Mouse (Mus musculus): ENCODE measurements around the gene Zfand2a. TPM values are rescaled to one million over a fixed set of nuclear protein-coding genes. Genes with fewer than 3 reads are reported as not detected.
A peak's percentile ranks its signal among the peaks of the same experiment; 100 is the strongest.

The Zfand2a gene
- polyA plus RNA-seq (2012; rRNA removed): 7.8 and 9.0 TPM in 2 replicates

DNA sequence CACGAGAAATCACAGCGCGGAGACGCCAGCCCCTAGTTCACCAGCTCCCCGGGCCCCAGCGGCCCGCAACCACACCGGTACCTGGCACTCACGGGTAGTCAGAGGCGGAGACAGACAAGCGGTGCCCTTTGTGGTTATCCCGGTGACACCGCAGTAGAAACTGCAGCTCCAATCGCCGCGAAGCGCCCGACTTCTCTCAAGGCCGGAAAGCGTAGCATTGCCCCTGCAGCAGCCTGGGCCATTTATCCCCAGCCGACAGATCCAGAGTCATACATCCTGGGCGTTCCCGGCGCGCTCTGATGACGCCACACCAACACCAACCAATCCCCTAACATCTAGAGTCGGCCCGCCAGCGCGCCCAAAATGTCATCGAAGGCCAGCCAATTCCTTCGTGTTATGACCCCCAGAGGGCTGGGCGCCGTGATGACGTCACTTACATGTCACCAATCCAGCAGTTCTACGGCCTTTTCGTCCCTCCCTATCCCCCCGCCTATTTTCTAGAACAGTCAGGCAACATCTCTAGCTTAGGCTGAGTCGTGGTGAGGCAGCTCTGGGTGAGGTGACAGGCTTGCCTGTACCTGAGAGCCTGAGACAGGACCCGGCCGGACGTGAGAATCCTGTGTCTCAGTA, at the start of gene Zfand2a:
Zfand2a (minus strand) TSS at position 365 of the 630 bp plus-strand sequence.
- Histone ChIP-seq H3K4me3 (ENCODE audit: control insufficient read depth, low read depth, low read length) (peak within 1 kb of the TSS; percentile 89), H3K27ac (ENCODE audit: control insufficient read depth, insufficient read depth, low read depth, low read length) (peak within 1 kb of the TSS; percentile 85), H3K27me3 (ENCODE audit: control insufficient read depth, insufficient read depth, low read length) (no peaks in the 10 kb centered on the region), H3K4me1 (ENCODE audit: control insufficient read depth, insufficient read depth, low read length) (peaks cover 5% of the 10 kb centered on the region), H3K36me3 (ENCODE audit: control insufficient read depth, insufficient read depth, low read length) (no peaks in the 10 kb centered on the region; the same call in none of the 2 replicates)
- no peak for TF ChIP-seq CTCF (IDR thresholded peaks at IDR 0.05; ENCODE audit: control insufficient read depth, insufficient read depth, insufficient replicate concordance, low read depth, low read length)
- TF ChIP-seq POLR2A (IDR thresholded peaks at IDR 0.05; ENCODE audit: control insufficient read depth, low read depth, low read length): peak; percentile 65; the same call in 1 of the 2 replicates

DNA sequence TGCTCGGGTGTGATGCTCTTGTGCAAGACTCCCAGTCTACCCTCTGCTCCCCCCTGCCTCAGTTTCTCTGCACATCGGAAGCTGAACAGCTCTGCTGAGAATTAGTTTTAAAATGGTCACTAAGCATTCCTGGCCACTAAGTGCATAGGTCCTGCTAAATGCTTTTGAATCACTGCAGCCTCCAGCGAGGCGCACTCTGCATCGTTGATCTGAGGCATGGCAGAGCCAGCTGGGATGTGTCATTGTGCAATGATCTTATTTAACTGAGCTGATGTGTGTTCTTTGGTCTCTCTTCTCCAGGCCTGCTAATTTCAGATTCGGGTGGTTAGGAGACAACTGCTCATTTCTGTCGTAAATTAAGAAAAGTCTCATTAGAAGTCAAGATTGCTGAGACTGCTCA, 44.5 kb upstream of the Zfand2a start:
- TF ChIP-seq POLR2A (IDR thresholded peaks at IDR 0.05; ENCODE audit: control insufficient read depth, low read depth, low read length): no peak
- TF ChIP-seq CTCF (IDR thresholded peaks at IDR 0.05; ENCODE audit: control insufficient read depth, insufficient read depth, insufficient replicate concordance, low read depth, low read length): no peak
- Histone ChIP-seq H3K27me3 (ENCODE audit: control insufficient read depth, insufficient read depth, low read length) (no peaks in the 10 kb centered on the region), H3K4me3 (ENCODE audit: control insufficient read depth, low read depth, low read length) (no peak overlapping the region)

DNA sequence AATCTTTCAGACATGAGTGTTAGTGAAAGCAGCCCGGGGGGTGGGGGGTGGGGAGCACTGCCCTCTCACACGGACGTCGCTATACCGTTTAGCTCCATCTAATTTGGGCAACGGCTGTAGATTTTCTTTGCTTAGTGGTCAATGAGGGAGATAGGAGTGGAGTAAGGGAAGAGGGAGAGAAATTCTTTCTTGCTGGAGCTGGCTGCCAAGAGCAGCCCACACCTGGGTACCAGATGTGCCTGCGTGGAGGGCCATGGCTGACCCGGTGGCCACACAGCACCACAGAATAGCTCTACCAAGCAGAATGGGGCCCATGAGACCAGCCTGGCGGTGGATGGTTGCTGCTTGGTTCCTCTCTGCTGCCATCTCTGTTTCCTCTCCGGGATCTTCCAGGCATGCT, 37.6 kb upstream of the Zfand2a start:
- no peak for TF ChIP-seq CTCF (IDR thresholded peaks at IDR 0.05; ENCODE audit: control insufficient read depth, insufficient read depth, insufficient replicate concordance, low read depth, low read length)
- no peak for TF ChIP-seq POLR2A (IDR thresholded peaks at IDR 0.05; ENCODE audit: control insufficient read depth, low read depth, low read length)
- Histone ChIP-seq H3K27me3 (ENCODE audit: control insufficient read depth, insufficient read depth, low read length) (no peaks in the 10 kb centered on the region), H3K4me1 (ENCODE audit: control insufficient read depth, insufficient read depth, low read length) (peaks cover 8% of the 10 kb centered on the region), H3K36me3 (ENCODE audit: control insufficient read depth, insufficient read depth, low read length) (no peaks in the 10 kb centered on the region), H3K4me3 (ENCODE audit: control insufficient read depth, low read depth, low read length) (no peak overlapping the region), H3K27ac (ENCODE audit: control insufficient read depth, insufficient read depth, low read depth, low read length) (no peak overlapping the region)

More for the DNA sequence above, 44.5 kb upstream of the Zfand2a start:
- H3K4me1 ChIP-seq (ENCODE audit: control insufficient read depth, insufficient read depth, low read length): peaks cover under 1% of the 10 kb centered on the region; the same call in 1 of the 2 replicates
- no peaks in the 10 kb centered on the region for H3K36me3 ChIP-seq (ENCODE audit: control insufficient read depth, insufficient read depth, low read length)
- H3K27ac ChIP-seq (ENCODE audit: control insufficient read depth, insufficient read depth, low read depth, low read length): no peak overlapping the region

DNA sequence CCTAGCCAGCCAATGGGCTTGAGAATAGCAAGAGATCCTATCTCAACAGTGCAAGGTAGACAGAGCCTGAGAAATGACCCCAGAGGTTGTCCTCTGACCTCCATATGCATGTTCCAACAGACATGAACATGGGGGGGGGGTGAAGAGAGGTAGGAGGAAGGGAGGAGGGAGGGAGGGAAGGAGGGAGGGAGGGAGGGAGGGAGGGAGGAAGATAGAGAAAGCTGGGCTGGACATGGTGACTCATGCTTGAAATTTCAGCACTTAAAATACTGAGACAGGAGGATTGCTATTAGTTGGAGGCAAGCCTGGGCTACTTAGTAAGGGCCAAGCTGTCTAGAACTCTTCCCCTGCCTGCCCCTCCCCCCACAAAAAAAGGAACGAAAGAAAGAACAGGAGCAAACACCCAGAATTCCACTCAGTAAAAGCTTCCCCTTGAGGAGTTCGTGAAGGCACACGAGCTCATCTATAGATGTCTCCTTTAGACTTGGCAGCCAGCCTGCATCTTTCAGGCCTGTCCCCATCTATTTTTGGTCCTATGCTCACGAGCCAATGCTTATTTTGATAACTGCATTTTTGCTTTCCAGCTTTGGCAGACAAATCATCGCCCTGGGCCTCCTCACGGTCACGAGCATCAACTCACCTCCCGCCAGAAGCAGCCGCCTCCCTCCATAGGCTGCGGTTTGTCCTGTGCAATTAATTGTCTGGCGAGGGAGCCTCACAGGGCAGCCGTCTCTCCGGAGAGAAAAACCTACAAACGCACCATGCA, 35.9 kb upstream of the Zfand2a start:
- no peak for TF ChIP-seq POLR2A (IDR thresholded peaks at IDR 0.05; ENCODE audit: control insufficient read depth, low read depth, low read length)
- TF ChIP-seq CTCF (IDR thresholded peaks at IDR 0.05; ENCODE audit: control insufficient read depth, insufficient read depth, insufficient replicate concordance, low read depth, low read length): no peak
- Histone ChIP-seq H3K36me3 (ENCODE audit: control insufficient read depth, insufficient read depth, low read length) (no peaks in the 10 kb centered on the region), H3K27ac (ENCODE audit: control insufficient read depth, insufficient read depth, low read depth, low read length) (no peak overlapping the region), H3K4me3 (ENCODE audit: control insufficient read depth, low read depth, low read length) (no peak overlapping the region), H3K27me3 (ENCODE audit: control insufficient read depth, insufficient read depth, low read length) (no peaks in the 10 kb centered on the region), H3K4me1 (ENCODE audit: control insufficient read depth, insufficient read depth, low read length) (peaks cover 12% of the 10 kb centered on the region)

DNA sequence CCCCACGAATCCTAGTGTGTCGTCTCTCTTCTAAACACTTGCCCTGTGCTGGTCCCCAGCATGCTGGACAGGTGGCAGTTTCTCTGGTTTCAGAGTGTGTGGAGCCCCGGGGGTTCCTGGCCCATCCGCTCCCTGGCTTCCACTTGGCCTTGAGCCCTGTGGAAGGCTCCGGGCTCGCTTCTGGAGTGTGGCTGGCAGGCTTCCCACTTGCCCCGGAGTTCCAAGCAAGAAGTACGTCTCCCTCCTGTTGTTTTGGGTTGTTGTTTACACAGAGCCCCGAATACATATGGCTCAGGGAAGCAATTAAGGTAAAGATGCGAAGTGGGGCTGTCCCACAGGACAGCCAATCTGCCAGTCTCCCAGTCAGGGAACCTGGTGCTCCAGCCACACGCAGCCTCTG, 31.9 kb upstream of the Zfand2a start:
- TF ChIP-seq POLR2A (IDR thresholded peaks at IDR 0.05; ENCODE audit: control insufficient read depth, low read depth, low read length) (no peak), CTCF (IDR thresholded peaks at IDR 0.05; ENCODE audit: control insufficient read depth, insufficient read depth, insufficient replicate concordance, low read depth, low read length) (no peak)
- Histone ChIP-seq H3K4me3 (ENCODE audit: control insufficient read depth, low read depth, low read length) (no peak overlapping the region), H3K36me3 (ENCODE audit: control insufficient read depth, insufficient read depth, low read length) (no peaks in the 10 kb centered on the region), H3K27ac (ENCODE audit: control insufficient read depth, insufficient read depth, low read depth, low read length) (no peak overlapping the region), H3K4me1 (ENCODE audit: control insufficient read depth, insufficient read depth, low read length) (peaks cover 4% of the 10 kb centered on the region), H3K27me3 (ENCODE audit: control insufficient read depth, insufficient read depth, low read length) (no peaks in the 10 kb centered on the region)

DNA sequence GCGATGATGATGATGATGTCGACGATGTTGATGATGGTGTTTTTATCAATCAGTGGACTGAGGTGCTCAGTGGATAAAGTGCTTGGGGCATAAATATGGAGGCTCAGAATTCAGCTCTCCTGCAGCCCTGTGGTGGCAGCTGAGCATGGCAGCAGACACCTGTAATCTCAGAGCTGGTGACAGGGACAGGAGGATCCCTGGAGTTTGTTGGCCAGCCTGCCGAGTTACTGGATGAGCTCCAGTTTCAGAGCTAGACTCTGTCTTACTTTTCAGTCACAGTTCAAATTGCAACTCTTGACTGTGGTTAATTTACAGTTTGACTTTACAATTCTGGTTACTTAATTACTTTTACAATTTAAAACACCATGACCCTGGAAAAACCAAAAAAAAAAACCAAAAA, 27.9 kb upstream of the Zfand2a start:
- TF ChIP-seq POLR2A (IDR thresholded peaks at IDR 0.05; ENCODE audit: control insufficient read depth, low read depth, low read length): no peak
- no peak for TF ChIP-seq CTCF (IDR thresholded peaks at IDR 0.05; ENCODE audit: control insufficient read depth, insufficient read depth, insufficient replicate concordance, low read depth, low read length)
- Histone ChIP-seq H3K4me1 (ENCODE audit: control insufficient read depth, insufficient read depth, low read length) (peaks cover 6% of the 10 kb centered on the region), H3K4me3 (ENCODE audit: control insufficient read depth, low read depth, low read length) (no peak overlapping the region), H3K36me3 (ENCODE audit: control insufficient read depth, insufficient read depth, low read length) (no peaks in the 10 kb centered on the region), H3K27ac (ENCODE audit: control insufficient read depth, insufficient read depth, low read depth, low read length) (no peak overlapping the region), H3K27me3 (ENCODE audit: control insufficient read depth, insufficient read depth, low read length) (no peaks in the 10 kb centered on the region)

DNA sequence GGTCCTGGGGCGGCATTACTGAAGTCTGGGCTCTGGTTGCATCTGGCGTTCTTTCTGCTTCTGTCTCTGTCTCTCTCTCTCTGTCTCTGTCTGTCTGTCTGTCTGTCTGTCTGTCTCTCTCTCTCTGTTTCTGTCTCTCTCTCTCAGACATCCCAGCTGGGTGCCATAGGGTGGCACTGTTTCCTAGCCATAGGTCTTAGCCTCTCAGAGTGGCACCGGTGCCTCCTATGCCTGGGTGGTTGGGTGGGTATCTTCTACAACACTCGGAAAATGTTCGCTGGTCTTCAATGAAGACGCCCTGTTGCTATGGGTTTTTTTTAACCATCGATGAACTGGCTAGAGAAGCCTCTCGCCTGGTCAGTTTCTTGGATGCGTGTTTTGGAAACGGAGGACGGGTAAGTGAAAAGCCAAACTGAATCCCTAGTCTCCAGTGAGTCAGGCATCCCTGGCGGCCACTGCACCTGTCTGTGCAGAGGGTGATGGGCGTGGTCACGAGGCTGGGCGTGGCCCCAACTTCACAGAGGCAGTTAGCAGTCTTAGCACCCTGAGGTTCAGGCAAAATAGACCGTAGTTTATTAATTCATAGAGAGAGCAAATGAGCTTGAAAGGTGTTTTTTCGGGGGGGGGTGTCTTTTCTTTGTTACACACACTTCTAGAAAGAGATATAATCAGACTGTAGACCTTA, 26.5 kb upstream of the Zfand2a start:
- H3K36me3 ChIP-seq (ENCODE audit: control insufficient read depth, insufficient read depth, low read length): no peaks in the 10 kb centered on the region
- no peak overlapping the region for H3K27ac ChIP-seq (ENCODE audit: control insufficient read depth, insufficient read depth, low read depth, low read length)
- no peaks in the 10 kb centered on the region for H3K27me3 ChIP-seq (ENCODE audit: control insufficient read depth, insufficient read depth, low read length)
- peaks cover 3% of the 10 kb centered on the region for H3K4me1 ChIP-seq (ENCODE audit: control insufficient read depth, insufficient read depth, low read length)
- no peak overlapping the region for H3K4me3 ChIP-seq (ENCODE audit: control insufficient read depth, low read depth, low read length)
- TF ChIP-seq CTCF (IDR thresholded peaks at IDR 0.05; ENCODE audit: control insufficient read depth, insufficient read depth, insufficient replicate concordance, low read depth, low read length) (no peak), POLR2A (IDR thresholded peaks at IDR 0.05; ENCODE audit: control insufficient read depth, low read depth, low read length) (no peak)
